Mouse (Mus musculus) kidney, postnatal 25 days (tissue): ENCODE data around the gene Olfr1465.

Source experiments
- DNase-seq, 2 experiments: peaks; one replicate each; pipeline ENCODE4 v3.0.0; 2021; ENCODE audit warnings: mixed read lengths in 2 of 2

Gene Olfr1465

GRCm38 (mm10) chr19:13315441-13315840, at the start of gene Olfr1465:
Olfr1465 (minus strand) TSS chr19:13315541.
- no peak for DNase-seq

GRCm38 (mm10) chr19:13361936-13362335, 46.6 kb upstream of the Olfr1465 start, which contains the start of gene Olfr1467:
Olfr1467 (plus strand) TSS chr19:13362236.
- DNase-seq: no peak

- DNase-seq: no peak
Observed at GRCm38 (mm10) chr19:13338562-13338961, 23.2 kb upstream of the Olfr1465 start, which contains the start of gene Olfr1466. Olfr1466 (plus strand) TSS chr19:13338862.
